Mouse (Mus musculus) right cerebral cortex, adult 18-20 months (tissue): ENCODE data around the gene Alox8.

Source experiments
- DNase-seq: peaks from one replicate; pipeline ENCODE4 v3.0.0; 2022; ENCODE audit warnings: mixed read lengths

Alox8 gene

DNA sequence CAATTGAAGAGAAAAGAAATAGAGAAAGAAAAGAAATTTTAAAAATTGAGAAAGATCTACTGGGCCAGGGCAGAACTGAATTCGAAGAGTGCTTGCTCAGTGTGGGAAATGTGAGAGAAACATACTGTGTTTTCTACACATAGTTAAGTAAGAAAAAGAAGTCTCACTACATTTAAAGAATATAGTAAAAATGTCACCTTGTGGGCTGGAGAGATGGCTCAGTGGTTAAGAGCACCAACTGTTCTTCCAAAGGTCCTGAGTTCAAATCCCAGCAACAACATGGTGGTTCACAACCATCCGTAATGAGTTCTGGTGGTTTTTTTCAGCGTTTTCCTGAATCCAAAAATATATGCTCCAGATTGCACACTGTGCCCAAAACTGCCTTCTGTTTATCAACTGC, 19.1 kb downstream of the Alox8 start:
- DNase-seq, result no peak

DNA sequence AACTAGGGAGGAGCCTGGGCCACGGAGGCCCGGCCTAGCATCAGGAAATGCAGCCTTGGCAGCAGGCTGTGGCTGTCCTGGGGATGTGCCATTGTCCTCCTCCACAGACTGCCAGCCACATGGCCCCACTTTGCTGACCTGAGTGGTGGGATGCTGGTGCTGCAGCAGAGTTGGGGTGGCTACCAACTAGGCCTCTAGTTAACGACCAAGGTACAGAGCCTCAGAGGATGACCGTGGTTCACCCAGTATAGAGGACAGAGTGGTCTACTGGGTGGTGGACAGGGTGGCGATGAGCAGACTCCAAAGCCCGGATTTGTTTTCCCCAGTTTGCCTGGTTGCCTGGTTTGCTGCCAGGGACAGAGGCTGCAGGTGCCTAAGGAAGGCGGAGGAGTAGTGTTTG, 22.9 kb downstream of the Alox8 start:
- DNase-seq, result no peak

- no peak for DNase-seq
Observed at GRCm38 (mm10) chr11:69172606-69173005, 25.0 kb downstream of the Alox8 start.

DNA sequence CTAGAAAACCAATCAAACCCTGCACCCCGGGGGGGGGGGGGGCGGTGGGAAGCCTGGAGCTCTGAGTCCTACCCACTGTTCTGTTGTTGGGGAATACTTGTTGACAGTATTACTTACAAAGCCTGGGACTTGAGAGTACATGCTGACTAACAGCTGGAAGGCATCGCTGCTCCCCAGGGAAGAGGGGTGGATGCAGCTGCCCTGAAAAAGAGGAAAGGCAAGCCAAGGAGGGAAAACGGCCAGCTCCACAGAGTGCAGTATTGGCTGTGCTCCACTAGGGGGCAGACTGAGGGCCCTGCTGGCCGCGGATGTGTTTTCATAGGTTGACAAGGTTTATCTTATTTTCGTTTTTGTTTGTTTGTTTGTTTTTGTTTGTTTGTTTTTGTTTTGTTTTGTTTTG, 26.0 kb downstream of the Alox8 start:
- DNase-seq, result no peak

DNA sequence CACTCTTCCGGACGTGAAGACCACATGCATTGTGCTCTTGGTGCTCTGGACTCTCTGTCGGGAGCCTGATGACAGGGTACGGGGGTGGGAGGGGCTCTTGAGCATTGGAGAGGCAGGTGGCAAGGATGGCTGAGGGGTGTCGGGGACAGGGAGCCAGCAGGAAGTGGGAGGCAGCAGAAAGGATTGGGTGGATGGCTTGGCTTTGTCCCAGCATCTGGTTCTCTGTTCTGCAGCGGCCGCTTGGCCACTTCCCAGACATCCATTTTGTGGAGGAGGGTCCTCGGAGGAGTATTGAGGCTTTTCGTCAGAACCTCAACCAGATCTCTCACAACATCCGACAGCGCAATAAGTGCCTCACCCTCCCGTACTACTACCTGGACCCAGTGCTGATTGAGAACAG, 28.3 kb downstream of the Alox8 start:
- DNase-seq, result peak; percentile 76

- DNase-seq, result peak; percentile 57
Observed at GRCm38 (mm10) chr11:69156800-69157199, 40.8 kb downstream of the Alox8 start, which contains the start of gene Alox12b. TSS of gene Alox12b (plus strand) at chr11:69156989.

DNA sequence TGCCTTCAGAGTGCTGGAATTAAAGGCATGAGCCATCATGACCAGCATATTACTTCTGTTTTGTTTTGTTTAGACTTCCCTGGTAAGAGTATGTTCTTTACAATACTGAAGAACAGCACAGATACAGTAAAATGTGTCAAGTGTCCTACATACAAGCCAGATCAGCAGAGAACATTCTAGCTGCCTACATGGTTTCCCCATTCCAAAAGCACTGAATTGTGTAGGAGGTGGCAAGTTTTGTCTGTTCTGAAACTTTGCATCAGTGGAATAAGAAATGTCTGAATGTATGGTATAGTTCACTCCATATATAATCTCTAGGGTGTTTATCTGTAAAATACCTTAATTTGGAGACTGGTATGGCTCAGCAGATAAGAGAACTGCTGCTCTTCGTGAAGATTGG, 42.3 kb downstream of the Alox8 start:
- no peak for DNase-seq

DNA sequence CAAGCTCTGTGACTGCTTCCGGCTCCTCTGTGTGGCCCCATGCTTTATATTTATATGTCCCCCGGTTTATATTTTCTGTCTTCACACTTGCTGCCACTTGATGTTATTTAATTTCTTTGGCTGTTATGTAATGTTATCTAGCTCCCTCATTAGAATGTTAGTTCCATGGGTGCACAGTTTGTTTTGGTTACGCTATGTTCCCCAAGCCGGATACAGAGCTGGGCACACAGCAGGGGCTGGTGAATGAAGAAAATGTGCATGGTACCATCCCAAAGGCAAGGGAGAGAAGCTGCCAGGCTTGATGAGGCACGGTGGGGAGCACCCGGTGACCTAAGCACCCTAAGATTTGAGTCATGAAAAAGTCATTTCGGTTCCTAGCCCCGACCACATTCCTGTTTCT, 43.8 kb downstream of the Alox8 start:
- no peak for DNase-seq

- DNase-seq, result no peak
Observed at GRCm38 (mm10) chr11:69151004-69151403, 46.6 kb downstream of the Alox8 start.

DNA sequence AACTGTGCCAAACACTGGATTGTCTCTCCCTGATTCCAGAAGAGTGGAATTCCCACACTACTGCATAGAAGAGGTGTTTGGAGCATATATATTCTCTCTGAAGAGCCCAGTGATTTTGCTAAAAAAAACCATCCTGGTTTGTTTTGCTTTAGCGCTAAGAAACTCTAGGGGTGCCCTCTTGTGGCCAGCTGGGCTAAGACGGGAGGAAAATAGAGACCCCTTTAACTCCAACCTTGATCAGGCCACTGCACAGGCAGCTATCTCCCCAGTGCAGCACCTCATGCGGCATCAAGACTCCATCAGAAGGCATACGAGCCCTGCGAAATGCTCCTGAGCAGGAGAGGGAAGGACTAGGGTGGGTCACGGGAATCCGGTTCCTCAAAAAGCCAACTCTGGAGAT, 47.2 kb downstream of the Alox8 start:
- DNase-seq, result peak; percentile 57

- no peak for DNase-seq
Observed at GRCm38 (mm10) chr11:69149728-69150127, 47.9 kb downstream of the Alox8 start.

DNA sequence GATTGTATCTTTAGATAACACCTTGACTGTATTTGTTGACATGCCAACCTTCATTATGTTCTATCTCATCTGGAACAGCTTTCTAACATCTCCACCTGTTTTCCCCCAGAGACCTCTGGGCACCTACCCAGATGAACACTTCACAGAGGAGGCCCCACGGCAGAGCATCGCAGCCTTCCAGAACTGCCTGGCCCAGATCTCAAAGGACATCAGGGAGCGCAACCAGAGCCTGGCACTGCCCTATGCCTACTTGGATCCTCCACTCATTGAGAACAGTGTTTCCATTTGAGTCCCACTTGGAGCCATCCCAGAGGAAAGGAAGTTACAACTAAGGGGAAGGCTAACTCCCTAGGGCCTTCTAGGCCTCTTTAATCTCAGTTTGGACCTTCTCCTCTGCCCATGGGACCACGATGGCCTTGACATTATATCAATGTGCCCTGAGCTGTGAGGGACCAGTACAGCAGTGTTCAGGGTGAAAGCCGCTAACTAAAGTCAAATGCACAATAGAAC, 49.1 kb downstream of the Alox8 start:
- DNase-seq, result no peak

GRCm38 (mm10) chr11:69147546-69147945, 50.1 kb downstream of the Alox8 start:
- DNase-seq, result no peak

GRCm38 (mm10) chr11:69135361-69135760, 62.3 kb downstream of the Alox8 start:
- DNase-seq, result no peak

DNA sequence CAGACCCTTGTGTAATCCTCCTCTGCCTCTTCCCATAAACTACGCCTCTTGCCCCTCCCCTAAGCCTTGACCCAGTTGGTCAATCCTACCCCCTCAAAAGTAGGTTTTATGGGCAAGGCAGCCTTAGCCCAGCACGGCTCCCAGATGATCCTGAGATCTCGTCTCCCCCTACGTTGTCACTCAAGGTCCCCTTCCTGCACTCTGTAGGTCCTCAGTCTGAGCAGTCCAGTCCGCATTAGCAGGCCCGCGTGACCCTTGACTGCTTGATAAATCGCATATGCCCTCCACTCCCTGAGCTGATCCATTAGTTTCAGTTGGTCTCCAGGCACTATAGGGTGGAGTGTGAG, 63.0 kb downstream of the Alox8 start:
- DNase-seq, result no peak
